Mouse (Mus musculus): ENCODE measurements around the gene Plppr2.

GRCm38 (mm10) chr9:21977972-21978371 lies 41.1 kb downstream of the Plppr2 start:
- TF ChIP-seq MEF2A (IDR thresholded peaks at IDR 0.05; ENCODE audit: extremely low read depth, insufficient replicate concordance, low read depth, low read length, poor library complexity, severe bottlenecking) (no peak), CTCF (IDR thresholded peaks at IDR 0.05 in 2 of 3, conservative IDR thresholded peaks at IDR 0.05 in 1 of 3; ENCODE audit: control insufficient read depth in 1 of 3, insufficient read depth in 1 of 3, low read depth in 2 of 3, low read length in 3 of 3, poor library complexity in 1 of 3, severe bottlenecking in 1 of 3) (peak; percentile 98 to 100 (median 99)), JUND (IDR thresholded peaks at IDR 0.05; ENCODE audit: low read depth, low read length) (0 out of 2 replicates have a peak, but pooled peaks have one; percentile 11), POLR2A (IDR thresholded peaks at IDR 0.05; ENCODE audit: control insufficient read depth in 1 of 2, insufficient read depth in 1 of 2, low read depth in 1 of 2, low read length in 2 of 2, poor library complexity in 1 of 2) (no peak), UBTF (IDR thresholded peaks at IDR 0.05; ENCODE audit: borderline replicate concordance, insufficient read depth, low read depth, low read length) (no peak), MXI1 (IDR thresholded peaks at IDR 0.05; ENCODE audit: low read depth, low read length) (no peak), GABPA (IDR thresholded peaks at IDR 0.05; ENCODE audit: low read depth, low read length) (no peak), RAD21 (IDR thresholded peaks at IDR 0.05; ENCODE audit: low read depth, low read length) (peak; percentile 96), TAL1 (IDR thresholded peaks at IDR 0.05; ENCODE audit: low read length) (no peak), SIN3A (IDR thresholded peaks at IDR 0.05; ENCODE audit: low read length) (peak; percentile 62; the same call in 1 of the 2 replicates), ZC3H11A (IDR thresholded peaks at IDR 0.05; ENCODE audit: low read depth, low read length) (peak; percentile 97), MAFK (IDR thresholded peaks at IDR 0.05; ENCODE audit: borderline replicate concordance, low read depth, low read length) (no peak)
